Mouse (Mus musculus) embryo, embryonic 10.5 days (tissue): Measurements from ENCODE around the gene Tnr.

ENCODE experiments used
- DNase-seq: peaks from one replicate; pipeline ENCODE4 v3.0.0-alpha.2; 2015; ENCODE audit warnings: low spot score

Tnr gene

DNA sequence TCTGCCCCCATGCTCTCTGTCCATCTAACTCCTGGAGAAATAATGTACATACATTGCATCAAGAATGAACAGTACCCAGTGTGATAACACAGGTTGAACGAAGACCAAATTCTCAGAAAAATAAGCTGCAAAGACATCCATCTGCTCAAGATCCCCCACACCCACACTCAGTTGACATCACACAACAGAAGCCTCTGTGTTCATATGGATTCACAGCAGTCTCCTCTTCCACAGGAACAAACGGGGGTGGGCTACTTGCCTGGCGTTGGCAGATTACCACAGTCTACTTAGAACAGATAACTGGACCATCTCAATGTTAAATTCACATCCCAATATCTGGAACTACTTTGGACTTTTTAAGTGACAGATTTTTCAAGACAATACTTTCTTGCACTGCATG is 349.3 kb downstream of the Tnr start:
- DNase-seq = no peak

DNA sequence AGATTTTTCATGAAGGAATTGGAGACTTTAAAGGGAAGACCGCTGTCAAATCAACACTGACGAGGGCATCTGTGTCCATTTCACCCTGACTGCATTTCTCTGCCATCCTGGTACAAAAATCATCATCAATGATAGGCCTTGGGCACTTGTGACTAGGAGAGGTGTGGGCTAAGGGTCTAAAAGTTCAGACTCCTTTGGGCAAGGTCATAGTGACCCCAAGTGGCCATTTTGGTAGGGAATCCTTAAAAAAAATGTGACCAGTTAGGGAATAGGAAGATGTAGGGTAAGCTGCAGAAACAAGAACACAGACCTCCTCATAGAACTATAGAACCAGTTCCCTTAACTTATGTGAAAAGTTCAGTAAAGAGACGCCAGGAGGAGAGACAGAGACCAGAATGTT is 355.1 kb downstream of the Tnr start:
- DNase-seq = peak; percentile 70

DNA sequence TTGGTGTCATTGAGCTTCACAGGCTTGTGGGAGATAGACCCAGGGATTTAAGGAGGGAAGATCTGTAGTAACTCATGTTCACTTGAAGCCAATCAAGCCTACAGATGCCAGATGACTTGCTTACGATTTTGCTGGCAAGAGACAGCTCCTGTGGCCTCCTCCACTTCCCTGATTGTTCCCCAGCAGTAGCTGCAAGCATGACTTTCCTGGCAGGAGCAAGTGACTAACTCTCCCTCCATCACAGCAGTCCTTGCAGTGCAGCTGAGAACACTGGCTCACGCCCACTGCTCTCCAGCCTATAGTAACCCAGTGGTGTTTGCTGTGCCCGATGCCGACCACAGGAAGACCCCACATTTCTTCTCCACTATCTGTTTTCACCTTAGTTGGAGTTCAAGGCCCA is 356.3 kb downstream of the Tnr start:
- no peak for DNase-seq

DNA sequence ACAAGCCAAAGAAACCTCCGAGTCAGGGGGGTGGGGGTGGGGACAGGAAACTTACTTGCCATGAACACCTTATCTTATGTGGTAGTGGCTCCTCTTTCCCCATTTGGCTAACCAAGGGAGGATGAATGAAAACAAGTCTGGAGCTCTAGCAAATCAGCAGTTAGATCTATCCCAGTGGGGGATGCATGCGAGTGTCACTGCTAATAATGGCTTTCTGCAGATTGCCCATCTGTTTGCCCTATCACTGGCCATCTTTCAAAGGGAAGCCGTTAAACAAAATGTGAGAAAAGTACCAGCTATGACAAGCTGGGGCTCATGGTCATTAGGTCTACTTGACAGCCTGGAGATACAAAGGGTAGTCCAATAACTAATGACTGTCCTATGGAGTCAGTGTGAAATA is 361.9 kb downstream of the Tnr start:
- no peak for DNase-seq

DNA sequence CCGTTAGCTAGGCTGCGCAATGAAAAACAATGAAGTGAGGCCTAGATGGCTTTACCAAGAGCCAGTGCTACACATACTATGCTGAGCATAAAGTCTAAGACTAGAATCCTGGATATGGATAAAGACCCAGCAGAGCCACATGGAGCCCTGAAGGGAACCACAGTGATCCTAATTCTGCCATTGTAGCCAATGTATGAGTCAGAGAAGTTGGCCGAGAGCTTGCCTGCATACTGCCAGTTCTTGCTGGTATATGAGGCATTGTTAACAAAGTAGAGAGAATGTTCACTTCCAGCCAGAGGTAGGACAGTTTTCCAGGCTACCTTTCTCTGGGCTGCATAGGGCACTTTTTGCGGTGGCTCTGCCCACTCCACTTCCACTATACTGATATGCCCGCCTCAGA is 365.0 kb downstream of the Tnr start:
- no peak for DNase-seq

DNA sequence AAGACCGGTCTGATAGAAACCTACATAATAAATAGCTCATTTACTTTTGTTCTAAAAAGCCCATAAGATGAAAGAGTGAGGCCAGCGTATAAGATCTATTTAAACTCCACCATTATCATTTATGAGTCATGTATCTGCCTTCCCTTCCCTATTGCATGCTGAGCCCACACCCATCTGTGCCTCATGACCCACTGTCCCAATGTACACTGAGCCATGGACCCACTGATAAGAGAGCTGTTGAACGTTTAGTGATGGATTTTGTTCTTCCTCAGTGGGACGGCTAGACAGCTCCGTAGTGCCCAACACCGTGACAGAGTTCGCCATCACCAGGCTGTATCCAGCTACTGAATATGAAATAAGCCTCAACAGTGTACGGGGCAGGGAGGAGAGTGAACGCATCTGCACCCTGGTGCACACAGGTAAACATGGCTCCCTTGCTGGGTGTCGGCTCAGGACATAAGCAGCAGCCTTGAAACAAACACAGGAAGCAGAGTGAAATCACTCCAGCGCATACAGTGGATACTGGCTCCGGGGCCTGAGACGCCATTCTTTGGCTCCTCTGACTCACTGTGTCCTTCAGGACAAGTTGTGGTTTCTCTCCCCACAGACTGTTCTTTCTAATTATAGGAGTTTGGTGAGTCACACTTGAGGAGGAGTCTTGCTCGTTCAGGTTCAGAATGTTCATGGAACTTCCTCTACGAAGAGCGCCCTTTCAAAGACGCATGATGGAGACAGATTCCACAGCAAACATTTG is 365.6 kb downstream of the Tnr start:
- no peak for DNase-seq

DNA sequence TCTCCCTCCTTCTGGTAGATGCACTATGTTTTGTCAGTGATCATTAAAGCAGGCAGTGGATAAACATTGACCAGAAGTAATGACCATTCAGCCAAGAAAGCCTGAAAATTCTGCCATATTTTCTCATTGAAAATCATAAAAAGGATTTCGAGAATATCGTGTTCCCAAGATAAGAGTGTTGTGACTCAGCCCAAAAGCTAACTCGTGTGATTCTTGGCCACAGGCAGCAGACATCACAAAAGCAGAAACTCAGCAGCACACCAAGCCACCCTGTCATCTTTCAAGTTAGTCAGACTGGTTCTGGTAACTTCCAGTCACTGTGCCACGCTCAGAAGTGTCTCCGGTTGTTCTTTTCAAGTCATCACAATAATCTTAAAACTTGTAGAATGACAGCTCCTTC is 367.0 kb downstream of the Tnr start:
- no peak for DNase-seq

DNA sequence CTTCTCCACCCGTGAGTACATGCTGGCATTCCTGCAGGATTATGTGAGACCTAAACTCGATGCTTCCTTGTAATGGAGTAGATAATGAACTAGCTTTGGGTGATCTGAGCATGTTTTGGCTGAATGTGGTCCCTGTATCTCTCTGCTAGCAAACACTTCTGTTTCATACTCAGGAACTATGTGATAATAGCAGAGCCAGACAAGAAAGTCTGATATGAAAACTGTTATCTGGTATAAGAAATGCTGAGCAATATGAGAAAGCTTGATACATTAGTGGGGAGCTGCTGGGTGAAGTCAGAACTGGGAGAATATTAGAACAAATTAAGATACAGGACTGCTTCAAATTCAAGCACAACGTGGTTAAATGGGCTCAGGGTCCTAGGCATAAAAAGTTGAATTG is 371.5 kb downstream of the Tnr start:
- DNase-seq = no peak

DNA sequence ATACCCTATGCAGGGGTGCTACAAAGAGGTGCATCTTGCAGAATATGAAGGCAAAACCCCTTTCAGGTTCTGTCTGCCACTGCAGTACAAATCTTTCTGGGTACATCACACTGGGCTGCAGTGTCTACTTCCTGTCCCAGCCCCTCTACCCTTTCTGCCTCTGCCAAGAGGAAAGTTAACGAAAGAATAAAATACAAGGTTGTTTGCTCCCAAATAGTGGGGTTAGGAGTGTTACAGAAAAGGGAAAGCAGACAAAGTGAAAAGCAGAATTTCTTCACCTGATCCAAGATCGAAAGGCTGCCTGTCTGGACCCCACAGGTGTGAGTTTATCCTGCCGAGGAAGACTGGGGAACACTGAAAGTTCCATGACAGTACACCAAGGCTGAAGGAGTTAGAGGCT is 376.4 kb downstream of the Tnr start:
- DNase-seq = no peak

DNA sequence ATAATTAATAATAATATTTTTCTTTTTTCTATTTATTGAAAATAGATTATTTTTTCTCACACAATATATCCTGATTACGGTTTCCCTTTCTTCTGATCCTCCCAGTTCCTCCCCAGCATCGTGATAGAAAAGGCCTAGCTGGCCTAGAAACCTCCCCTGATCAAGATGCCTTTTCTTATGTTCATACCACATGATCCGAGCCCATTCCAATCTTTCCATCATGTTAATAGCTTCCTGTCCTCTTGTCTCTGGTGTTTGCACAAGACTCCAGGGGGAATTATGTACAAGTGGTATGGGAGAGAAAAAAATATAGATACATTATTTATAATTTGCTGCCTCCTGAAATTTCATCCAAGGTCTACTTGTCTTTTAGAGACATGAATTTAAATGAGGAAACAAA is 377.1 kb downstream of the Tnr start:
- DNase-seq = no peak

DNA sequence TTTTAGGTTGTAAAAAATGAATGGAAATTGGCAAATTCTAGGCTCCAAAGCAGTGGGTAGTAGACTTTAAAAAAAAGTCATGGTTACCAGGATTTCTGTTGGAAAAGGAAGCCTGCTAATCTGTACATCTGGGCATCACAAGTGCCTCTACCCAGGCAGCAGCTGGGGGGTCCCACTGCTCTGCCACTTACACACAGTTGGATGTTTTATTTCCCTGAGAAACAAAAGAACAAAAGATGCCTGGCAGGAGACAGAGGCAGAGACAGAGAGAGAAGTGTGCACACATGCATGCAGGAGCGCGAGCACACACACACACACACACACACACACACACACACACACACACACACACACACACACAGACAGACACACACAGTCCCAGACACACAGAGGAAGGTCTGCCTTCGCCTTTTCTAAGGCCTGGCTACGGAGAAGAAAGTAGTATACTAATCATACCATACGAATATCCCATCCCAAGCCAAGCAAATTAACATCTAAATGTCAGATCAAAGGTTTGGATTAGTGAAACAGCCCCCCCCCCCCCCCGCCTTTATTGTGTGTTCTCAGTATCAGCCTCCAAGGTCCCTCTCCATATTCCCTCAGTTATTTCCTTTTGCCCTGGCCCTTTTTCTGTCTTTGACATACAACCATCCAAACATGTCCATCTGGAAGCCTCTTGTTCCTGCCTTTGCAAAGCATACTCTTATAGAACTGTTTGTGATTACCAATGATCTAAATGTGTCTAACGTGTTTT is 378.0 kb downstream of the Tnr start:
- no peak for DNase-seq

DNA sequence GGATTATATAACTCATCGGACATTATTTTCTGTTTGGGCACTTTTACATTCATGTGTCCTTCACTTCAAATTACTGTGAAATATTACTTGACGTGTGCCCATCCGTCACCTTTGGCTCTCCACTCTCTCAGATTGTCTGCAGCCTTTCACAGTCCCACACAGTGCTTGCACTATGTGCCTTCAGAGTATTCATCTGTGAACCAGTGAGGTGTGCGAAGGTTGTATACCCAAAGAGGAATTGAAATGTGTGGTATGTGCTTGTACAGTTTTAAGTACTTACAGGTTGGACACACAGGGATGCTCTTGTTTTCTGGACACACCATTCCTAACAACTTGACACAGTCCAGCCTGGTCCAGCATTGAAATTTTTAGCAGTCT is 378.5 kb downstream of the Tnr start:
- DNase-seq = no peak

DNA sequence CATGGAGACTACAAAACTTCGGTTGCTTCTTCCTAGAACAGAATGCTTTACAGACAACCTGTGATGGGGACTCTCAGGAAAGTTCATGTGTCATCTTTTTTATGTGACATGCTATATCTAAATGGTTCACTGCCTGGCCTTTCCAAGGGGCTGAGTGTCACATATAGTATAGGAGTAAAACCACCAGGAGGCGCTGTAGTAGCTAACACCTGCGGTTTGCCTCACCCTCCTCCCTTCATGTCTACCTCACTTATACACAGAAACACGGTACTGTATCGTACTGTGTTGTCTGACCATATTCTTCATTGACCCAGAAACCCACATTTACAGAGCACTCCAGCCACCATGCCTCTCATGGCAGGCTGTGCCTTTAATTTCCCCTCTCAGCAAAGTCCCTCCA is 387.4 kb downstream of the Tnr start:
- peak; percentile 63 for DNase-seq

DNA sequence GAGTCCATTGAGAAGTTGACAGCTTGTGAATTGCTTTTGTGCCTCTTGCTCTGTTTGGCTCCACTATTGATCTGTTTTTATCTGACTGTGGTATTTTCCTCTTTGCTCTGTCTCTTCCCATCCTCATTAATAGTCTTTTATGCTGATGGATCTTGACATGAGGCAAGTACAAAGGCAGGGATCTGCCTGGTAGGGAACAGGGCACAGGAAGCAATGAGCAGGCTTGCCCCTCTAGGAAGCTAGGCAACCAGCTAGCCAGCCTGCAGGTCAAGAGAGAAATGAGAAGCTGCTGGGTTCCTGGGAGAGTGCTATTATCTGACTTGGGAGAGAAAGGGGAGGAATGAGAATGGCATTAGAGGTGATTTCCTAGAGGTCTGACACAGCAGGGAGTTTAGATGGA is 391.2 kb downstream of the Tnr start:
- DNase-seq = peak; percentile 17

DNA sequence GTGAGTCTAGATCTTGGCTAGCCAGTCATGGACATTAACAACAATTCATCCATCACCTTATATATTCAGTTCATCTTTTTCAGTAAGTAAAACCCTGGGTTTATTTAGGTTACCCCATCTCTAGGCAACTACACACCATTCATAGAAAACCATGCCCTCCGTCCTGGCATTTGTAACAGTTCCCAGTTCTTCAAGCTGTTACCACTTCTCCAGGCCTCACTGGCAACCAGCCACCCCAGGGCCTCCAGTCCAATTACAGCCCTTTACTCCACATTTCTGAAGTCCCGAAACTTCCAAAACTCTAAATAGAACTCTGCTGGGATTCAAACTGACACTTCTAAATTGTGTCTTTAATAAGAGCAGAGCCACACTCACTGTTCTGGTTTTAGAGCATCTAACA is 397.0 kb downstream of the Tnr start:
- DNase-seq = no peak

DNA sequence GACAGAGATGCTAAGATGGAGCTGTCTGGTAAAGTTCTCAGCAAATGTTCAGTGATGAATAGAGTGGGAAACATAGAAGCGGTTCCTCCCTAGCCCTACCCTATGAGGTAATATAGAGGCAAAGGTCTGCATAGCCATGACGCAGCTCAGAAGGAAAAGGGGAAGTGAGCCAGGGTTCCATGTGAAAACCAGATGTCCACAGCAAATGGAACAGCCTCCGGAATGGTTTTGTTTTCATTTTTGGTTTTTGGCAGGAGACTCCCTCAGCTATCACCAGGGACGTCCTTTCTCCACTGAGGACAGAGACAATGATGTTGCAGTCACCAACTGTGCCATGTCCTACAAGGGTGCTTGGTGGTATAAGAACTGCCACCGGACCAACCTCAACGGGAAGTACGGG is 399.4 kb downstream of the Tnr start:
- no peak for DNase-seq

DNA sequence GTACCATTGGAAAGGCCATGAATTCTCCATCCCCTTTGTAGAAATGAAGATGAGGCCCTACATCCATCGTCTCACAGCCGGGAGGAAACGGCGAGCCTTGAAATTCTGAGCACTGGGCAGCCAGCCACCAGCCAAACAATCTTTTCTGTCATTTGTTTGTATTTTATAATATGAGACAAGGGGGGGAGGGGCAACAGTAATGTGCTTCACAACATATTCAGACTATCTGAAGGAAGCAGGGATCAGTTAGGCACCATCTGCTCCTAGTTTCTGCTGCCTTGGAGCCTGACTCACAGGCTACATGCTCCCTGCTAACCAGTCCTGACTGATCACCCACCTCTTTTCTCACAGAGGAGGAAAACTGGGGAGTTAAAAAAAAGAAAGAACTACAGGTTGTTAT is 400.5 kb downstream of the Tnr start:
- DNase-seq = no peak

DNA sequence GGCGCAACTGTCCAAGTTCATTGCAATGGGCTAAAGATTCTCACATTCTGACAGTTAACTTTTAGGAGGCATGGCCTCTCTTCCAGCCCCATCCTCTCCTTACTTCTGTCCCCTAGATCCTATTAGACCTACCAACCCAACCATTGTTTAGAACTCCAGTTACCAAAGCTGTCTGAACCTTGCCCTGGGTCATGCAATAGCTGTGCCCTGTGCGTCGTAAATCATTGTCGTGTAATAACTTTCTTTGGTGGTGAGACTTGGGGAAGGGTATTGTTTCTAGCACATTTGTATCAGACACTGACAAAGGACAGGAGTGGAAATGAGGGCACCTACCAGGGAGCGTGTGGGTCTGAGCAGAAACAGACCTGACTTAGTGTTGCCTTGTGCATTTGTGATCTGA is 401.1 kb downstream of the Tnr start:
- DNase-seq = no peak

DNA sequence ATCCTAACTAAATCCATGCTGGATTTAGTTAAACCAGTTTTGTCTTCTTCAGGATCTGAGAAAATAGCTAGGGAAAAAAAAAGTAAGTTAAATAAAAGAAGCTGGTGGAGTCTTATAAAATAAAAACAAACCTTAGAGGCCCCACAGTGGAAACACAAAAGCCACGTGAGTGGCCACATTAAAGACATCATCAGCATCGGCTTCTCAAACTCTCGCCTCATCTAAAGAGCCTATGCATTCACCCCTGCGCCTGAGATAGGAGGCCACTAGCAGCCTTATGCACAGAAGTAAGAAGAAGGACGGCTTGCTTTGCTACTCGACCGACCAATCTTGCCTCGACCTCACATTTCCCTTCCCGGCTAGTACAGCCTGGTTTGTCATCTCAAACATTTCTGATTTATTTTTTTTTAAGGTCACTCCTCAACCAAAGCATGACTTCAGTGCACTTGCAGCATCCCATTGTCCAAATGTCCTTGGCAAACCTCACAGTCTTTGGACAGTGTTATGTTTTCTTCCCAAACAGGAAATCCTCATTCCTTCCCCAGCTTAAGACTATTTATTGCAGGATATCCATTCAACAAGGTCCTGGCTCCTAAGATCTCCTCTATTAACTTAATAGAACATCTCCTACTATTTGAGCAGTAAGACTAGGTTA is 405.2 kb downstream of the Tnr start:
- no peak for DNase-seq

DNA sequence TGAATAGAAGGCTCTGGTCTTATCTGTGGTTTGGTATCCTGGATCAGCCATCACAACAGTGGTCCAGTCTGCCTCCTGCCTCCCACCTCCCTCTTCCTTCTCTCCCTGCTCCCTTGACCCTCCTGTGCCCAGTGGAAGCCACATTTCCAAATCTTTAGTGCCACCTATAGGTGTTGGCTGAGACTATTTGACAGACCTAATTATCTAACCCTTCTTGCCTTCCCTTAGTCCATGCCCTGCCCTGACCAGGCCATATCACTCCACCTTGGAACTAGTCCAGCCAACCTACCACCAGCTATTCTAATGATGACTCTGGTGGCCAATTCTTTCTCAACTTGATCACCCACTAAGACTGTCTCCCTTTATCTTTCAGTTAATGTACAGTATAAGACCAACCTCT is 408.5 kb downstream of the Tnr start:
- DNase-seq = no peak

DNA sequence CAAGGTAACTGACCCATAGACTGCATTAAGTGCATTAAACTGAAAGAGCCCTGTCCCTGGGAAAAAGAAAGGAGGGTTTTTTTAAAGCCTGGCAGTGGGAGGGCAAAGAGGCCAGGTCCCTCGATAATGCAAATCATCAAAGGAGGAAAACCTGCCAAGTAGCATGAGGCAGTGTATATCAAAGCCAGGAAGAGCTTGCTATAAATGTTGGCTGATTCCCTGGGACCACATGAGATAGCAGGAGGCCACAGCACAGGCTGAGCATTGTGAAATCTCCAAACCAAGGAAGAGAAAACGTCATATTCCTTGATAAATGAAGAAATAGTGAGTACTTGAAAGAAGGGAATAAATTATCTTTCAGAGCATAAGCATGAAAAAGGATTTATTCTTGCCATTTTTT is 409.0 kb downstream of the Tnr start:
- no peak for DNase-seq

DNA sequence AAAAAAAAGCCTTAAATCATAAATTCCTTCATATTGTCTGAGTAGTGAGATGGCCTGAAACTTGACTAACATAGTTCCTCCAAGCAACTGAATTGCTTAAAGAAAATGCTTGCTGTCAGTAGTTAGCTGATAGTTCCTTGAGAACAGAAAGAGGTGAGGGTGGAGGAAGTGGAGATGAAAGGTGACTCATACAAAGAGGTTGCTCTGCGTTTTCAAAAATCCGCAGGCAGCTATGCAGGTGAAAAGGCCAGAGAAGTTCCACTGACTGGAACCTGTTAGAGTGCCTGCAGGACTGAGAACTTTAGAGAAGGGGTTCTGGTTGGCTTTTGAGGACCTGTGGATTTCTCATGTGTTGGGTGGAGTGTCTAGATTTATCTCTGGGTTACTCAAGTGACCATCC is 414.9 kb downstream of the Tnr start:
- no peak for DNase-seq

DNA sequence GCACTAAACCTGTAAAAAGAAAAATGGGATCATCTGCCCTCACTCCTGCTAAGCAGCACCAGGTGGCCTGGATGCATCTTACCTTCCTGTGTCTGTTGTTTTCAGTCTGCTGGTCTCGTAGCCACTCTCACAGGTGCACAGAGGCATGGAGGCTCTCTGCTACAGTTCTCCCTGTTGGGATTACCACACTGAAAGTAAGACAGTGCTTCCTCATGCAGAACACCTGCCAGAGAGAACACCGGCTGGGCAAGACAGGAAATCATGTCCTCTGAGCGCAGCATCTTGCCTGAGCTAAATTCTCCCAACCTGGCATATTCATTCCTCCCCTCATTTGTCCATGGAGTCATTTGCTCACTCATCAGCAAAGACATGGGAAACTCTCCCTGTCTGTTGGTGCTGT is 415.8 kb downstream of the Tnr start:
- no peak for DNase-seq

DNA sequence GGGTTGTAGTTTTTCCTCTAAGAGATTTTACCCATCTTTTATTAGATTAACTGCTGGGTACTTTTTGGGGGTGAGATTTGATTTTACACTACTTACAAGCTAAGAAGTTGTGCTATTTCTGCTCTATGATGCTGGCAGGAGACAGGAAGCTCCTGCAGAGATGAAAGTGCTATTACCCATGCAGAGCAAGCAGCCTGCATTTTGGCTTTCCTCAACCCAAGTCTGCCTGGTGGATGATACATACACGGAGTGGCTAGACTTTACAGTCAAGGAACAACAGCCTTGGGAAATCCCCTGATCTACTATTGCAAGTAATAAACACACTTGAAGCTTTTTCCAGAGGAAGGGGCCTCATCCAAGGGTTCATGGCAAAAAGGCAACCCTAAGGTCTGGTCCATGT is 430.0 kb downstream of the Tnr start:
- DNase-seq = no peak
